Mouse (Mus musculus) embryonic facial prominence, embryonic 12.5 days (tissue): ENCODE results near the gene Haus7. TPM values are rescaled to one million over a fixed set of nuclear protein-coding genes. Genes with fewer than 3 reads are reported as not detected.

Experiments
- ATAC-seq: fragments of 200-750 bp; cut with Nextera tagmentation; 2 replicates; pipeline ENCODE4 v1.8.0; 2017; ENCODE audit not compliant: insufficient number of reproducible peaks, insufficient read depth, low FRiP score, low TSS enrichment
- H3K27ac ChIP-seq: fragments of 300-500 bp; sonication (generic); 2 replicates; pipeline ENCODE4 v1.5.1; 2016; ENCODE audit warnings: mild to moderate bottlenecking
- H3K27me3 ChIP-seq: fragments of 300-500 bp; sonication (generic); 2 replicates; pipeline ENCODE4 v1.6.1; 2016; ENCODE audit warnings: mild to moderate bottlenecking, moderate library complexity
- H3K36me3 ChIP-seq: fragments of 300-500 bp; sonication (generic); 2 replicates; pipeline ENCODE4 v1.6.1; 2016; ENCODE audit warnings: mild to moderate bottlenecking
- H3K4me1 ChIP-seq: fragments of 300-500 bp; sonication (generic); 2 replicates; pipeline ENCODE4 v1.6.1; 2016
- H3K4me2 ChIP-seq: fragments of 300-500 bp; sonication (generic); replicated peaks from 2 replicates; pipeline ENCODE4 v1.6.1; 2016; ENCODE audit warnings: mild to moderate bottlenecking, moderate library complexity
- H3K4me3 ChIP-seq: fragments of 300-500 bp; sonication (generic); 2 replicates; pipeline ENCODE4 v1.5.1; 2016; ENCODE audit warnings: mild to moderate bottlenecking
- H3K9ac ChIP-seq: fragments of 300-500 bp; sonication (generic); 2 replicates; pipeline ENCODE4 v1.6.1; 2016; ENCODE audit warnings: mild to moderate bottlenecking, moderate library complexity
- H3K9me3 ChIP-seq: fragments of 300-500 bp; sonication (generic); 2 replicates; pipeline ENCODE4 v1.6.1; 2016; ENCODE audit warnings: mild to moderate bottlenecking, moderate library complexity
- WGBS: fragments of 180-500 bp; shearing (Covaris S2); methylation state at CpG from one replicate; pipeline ENCODE4 v1.1.7; 2016; 5-methylcytosine and 5-hydroxymethylcytosine counted together
- polyA plus RNA-seq: library from polyadenylated mRNA; unstranded; fragments of >200 nt; fragmentation: Nextera tagmentation; extraction: Ambion mirVana; gene quantifications from 2 replicates; pipeline ENCODE4 v1.2.1, GENCODE M21; 2016

The Haus7 gene
- polyA plus RNA-seq, 1 experiment from 2014 or later, result 85.4 TPM

- no peak for ATAC-seq
- Histone ChIP-seq H3K9ac (peak overlapping the region; percentile 52; the same call in 1 of the 2 replicates), H3K27me3 (peaks cover 8% of the 10 kb centered on the region), H3K4me2 (peak overlapping the region; percentile 56), H3K4me3 (peak overlapping the region; percentile 39; the same call in 1 of the 2 replicates), H3K9me3 (no peaks in the 10 kb centered on the region), H3K27ac (0 out of 2 replicates have a peak overlapping the region, but pooled peaks have one; percentile 23), H3K4me1 (peaks cover 3% of the 10 kb centered on the region; the same call in 1 of the 2 replicates), H3K36me3 (no peaks in the 10 kb centered on the region)
- 33% methylated on average over 3 of the region's 4 CpGs for WGBS
These were observed 24.0 kb upstream of the Haus7 start for GRCm38 (mm10) chrX:73482643-73483483.

GRCm38 (mm10) chrX:73480334-73480733 is 21.5 kb upstream of the Haus7 start:
- H3K27me3 ChIP-seq, result peaks cover 8% of the 10 kb centered on the region; the same call in 1 of the 2 replicates
- H3K4me1 ChIP-seq, result peaks cover 11% of the 10 kb centered on the region; the same call in 1 of the 2 replicates
- H3K4me2 ChIP-seq, result no peak overlapping the region
- H3K36me3 ChIP-seq, result no peaks in the 10 kb centered on the region
- no peak overlapping the region for H3K4me3 ChIP-seq
- H3K9me3 ChIP-seq, result no peaks in the 10 kb centered on the region
- H3K9ac ChIP-seq, result no peak overlapping the region
- ATAC-seq, result no peak
- WGBS, result 27% methylated on average over 2 of the region's 2 CpGs
- peak overlapping the region; percentile 41 for H3K27ac ChIP-seq

- Histone ChIP-seq H3K9ac (no peak overlapping the region), H3K27ac (peak overlapping the region; percentile 41), H3K9me3 (no peaks in the 10 kb centered on the region), H3K36me3 (no peaks in the 10 kb centered on the region), H3K4me2 (no peak overlapping the region), H3K4me1 (peaks cover 13% of the 10 kb centered on the region; the same call in 1 of the 2 replicates), H3K4me3 (no peak overlapping the region), H3K27me3 (peaks cover 8% of the 10 kb centered on the region; the same call in 1 of the 2 replicates)
- ATAC-seq, result no peak
These were observed 20.8 kb upstream of the Haus7 start for GRCm38 (mm10) chrX:73479656-73480055.

- Histone ChIP-seq H3K4me3 (no peak overlapping the region), H3K9me3 (no peaks in the 10 kb centered on the region), H3K4me1 (peaks cover 18% of the 10 kb centered on the region; the same call in 1 of the 2 replicates), H3K4me2 (no peak overlapping the region), H3K27me3 (0 out of 2 replicates have a peak, but pooled peaks cover 4% of the 10 kb centered on the region), H3K9ac (no peak overlapping the region), H3K36me3 (no peaks in the 10 kb centered on the region), H3K27ac (no peak overlapping the region)
- 86% methylated on average over 2 of the region's 2 CpGs for WGBS
- no peak for ATAC-seq
These were observed 18.7 kb upstream of the Haus7 start for GRCm38 (mm10) chrX:73477500-73477899.

GRCm38 (mm10) chrX:73476621-73477020 is 17.8 kb upstream of the Haus7 start:
- H3K4me1 ChIP-seq, result peaks cover 18% of the 10 kb centered on the region; the same call in 1 of the 2 replicates
- 0 out of 2 replicates have a peak, but pooled peaks cover 4% of the 10 kb centered on the region for H3K27me3 ChIP-seq
- no peak overlapping the region for H3K4me3 ChIP-seq
- peak overlapping the region; percentile 36 for H3K27ac ChIP-seq
- H3K36me3 ChIP-seq, result no peaks in the 10 kb centered on the region
- H3K9me3 ChIP-seq, result no peaks in the 10 kb centered on the region
- no peak overlapping the region for H3K9ac ChIP-seq
- no peak for ATAC-seq
- H3K4me2 ChIP-seq, result no peak overlapping the region
- 40% methylated on average over 2 of the region's 2 CpGs for WGBS

GRCm38 (mm10) chrX:73475658-73476256 is 16.9 kb upstream of the Haus7 start:
- 83% methylated on average over 1 of the region's 1 CpGs for WGBS
- no peak for ATAC-seq

GRCm38 (mm10) chrX:73474340-73475165 is 15.7 kb upstream of the Haus7 start:
- no peaks in the 10 kb centered on the region for H3K36me3 ChIP-seq
- no peaks in the 10 kb centered on the region for H3K9me3 ChIP-seq
- ATAC-seq, result peak; percentile 77; the same call in 1 of the 2 replicates
- 31% methylated on average over 12 of the region's 12 CpGs for WGBS
- H3K4me2 ChIP-seq, result no peak overlapping the region
- H3K27me3 ChIP-seq, result 0 out of 2 replicates have a peak, but pooled peaks cover 4% of the 10 kb centered on the region
- H3K4me1 ChIP-seq, result peaks cover 18% of the 10 kb centered on the region; the same call in 1 of the 2 replicates
- H3K9ac ChIP-seq, result no peak overlapping the region
- no peak overlapping the region for H3K4me3 ChIP-seq
- H3K27ac ChIP-seq, result peak overlapping the region; percentile 86

More at GRCm38 (mm10) chrX:73475658-73476256, 16.9 kb upstream of the Haus7 start:
- H3K4me2 ChIP-seq, result no peak overlapping the region
- H3K4me3 ChIP-seq, result no peak overlapping the region
- H3K9me3 ChIP-seq, result no peaks in the 10 kb centered on the region
- no peak overlapping the region for H3K9ac ChIP-seq
- H3K27ac ChIP-seq, result peak overlapping the region; percentile 86
- peaks cover 18% of the 10 kb centered on the region; the same call in 1 of the 2 replicates for H3K4me1 ChIP-seq
- no peaks in the 10 kb centered on the region for H3K36me3 ChIP-seq
- 0 out of 2 replicates have a peak, but pooled peaks cover 4% of the 10 kb centered on the region for H3K27me3 ChIP-seq

- H3K27ac ChIP-seq, result no peak overlapping the region
- no peaks in the 10 kb centered on the region for H3K9me3 ChIP-seq
- H3K4me1 ChIP-seq, result peaks cover 20% of the 10 kb centered on the region; the same call in 1 of the 2 replicates
- no peak overlapping the region for H3K4me2 ChIP-seq
- H3K36me3 ChIP-seq, result no peaks in the 10 kb centered on the region
- no peak overlapping the region for H3K9ac ChIP-seq
- ATAC-seq, result no peak
- no peaks in the 10 kb centered on the region for H3K27me3 ChIP-seq
- no peak overlapping the region for H3K4me3 ChIP-seq
- WGBS, result 94% methylated on average over 3 of the region's 3 CpGs
These were observed 12.9 kb upstream of the Haus7 start for GRCm38 (mm10) chrX:73471764-73472163.

- WGBS, result 21% methylated on average over 1 of the region's 1 CpGs
- Histone ChIP-seq H3K9me3 (no peaks in the 10 kb centered on the region), H3K36me3 (no peaks in the 10 kb centered on the region), H3K27ac (peak overlapping the region; percentile 93), H3K27me3 (no peaks in the 10 kb centered on the region), H3K4me3 (no peak overlapping the region), H3K4me1 (peaks cover 4% of the 10 kb centered on the region; the same call in 1 of the 2 replicates), H3K4me2 (no peak overlapping the region), H3K9ac (no peak overlapping the region)
- no peak for ATAC-seq
These were observed 9.9 kb upstream of the Haus7 start for GRCm38 (mm10) chrX:73468752-73469151.

GRCm38 (mm10) chrX:73468330-73468729 is 9.5 kb upstream of the Haus7 start:
- H3K27me3 ChIP-seq, result no peaks in the 10 kb centered on the region
- peak; percentile 23; the same call in 1 of the 2 replicates for ATAC-seq
- no peaks in the 10 kb centered on the region for H3K9me3 ChIP-seq
- H3K4me3 ChIP-seq, result no peak overlapping the region
- 51% methylated on average over 3 of the region's 3 CpGs for WGBS
- no peak overlapping the region for H3K4me2 ChIP-seq
- no peak overlapping the region for H3K9ac ChIP-seq
- peaks cover 4% of the 10 kb centered on the region; the same call in 1 of the 2 replicates for H3K4me1 ChIP-seq
- no peaks in the 10 kb centered on the region for H3K36me3 ChIP-seq
- H3K27ac ChIP-seq, result peak overlapping the region; percentile 93
